Mouse (Mus musculus): Measurements from ENCODE around the gene Pard3b.

Pard3b gene

DNA sequence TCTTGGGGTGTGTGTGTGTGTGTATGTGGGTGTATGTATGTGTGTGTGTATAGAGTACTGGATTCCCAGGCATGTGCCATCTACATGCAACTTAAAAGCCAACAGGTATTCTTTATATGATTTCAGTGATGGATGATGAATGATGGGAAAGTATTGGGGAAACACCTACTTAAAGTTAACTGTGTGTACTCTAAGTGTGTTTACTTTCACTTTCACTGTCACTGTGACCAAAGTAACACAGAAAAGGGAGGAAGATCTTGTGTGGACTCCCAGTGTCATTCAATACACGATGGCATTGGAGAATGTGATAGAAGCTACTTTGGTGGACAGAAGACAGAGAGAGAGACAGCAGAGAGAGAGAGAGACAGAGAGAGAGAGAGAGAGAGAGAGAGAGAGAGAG is 613.8 kb downstream of the Pard3b start:
- no peak for DNase-seq (ENCODE audit: low spot score)

DNA sequence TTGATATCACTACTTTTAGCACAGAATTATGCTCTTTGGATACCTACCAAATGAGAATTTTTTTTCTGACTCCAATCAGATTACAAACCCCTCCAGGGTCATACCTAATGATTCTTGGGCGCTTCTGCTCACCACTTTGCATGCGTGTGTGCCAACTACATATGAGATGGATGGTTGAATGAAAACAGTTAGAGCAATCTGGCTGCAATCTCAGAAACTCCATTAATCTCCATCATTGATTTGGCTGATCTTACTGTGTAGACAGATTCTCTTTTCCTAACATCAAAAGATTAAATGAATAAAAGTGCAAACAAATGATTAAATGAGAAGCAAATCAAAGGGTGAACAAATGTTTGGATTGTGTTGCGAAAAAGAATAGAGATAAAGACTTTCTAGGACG is 615.7 kb downstream of the Pard3b start:
- no peak for DNase-seq (ENCODE audit: low spot score)

DNA sequence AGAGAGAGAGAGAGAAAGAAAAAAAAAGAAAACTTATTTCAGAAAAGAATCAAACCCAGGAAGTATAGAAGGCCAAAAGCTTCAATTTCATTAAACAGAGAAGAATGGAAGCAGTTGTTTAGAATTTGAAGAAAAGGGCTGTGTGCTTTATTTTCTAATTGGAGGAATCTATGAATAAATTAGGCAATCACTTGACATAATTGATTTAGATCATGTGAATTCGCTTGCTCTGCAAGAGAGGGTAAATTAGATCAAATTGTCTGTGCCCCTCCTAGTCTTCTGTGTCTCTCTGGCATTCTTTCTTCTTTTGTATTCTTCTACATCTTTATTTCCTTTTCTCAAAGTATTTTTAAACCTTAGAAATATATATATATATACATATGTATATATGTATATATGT is 616.3 kb downstream of the Pard3b start:
- DNase-seq (ENCODE audit: low spot score): no peak

DNA sequence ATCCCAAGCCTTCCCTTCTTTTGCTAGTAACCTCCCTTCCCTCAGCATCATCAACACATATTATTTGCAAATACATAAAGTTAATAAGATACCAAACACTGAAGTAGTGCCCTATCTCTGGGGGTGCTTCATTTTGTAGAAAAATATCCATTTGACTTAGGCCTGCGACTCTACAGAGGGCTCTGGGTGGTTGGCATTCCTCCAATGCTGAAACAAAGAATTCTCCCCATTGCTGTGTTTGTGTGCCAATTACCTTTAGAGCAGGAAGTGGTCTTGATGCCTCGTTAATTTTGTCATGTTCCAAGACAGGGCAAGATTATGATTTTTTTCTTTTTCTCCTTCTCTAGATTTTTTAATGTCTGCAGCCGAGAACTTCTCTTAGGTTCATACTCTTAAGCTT is 637.8 kb downstream of the Pard3b start:
- DNase-seq (ENCODE audit: low spot score): no peak

DNA sequence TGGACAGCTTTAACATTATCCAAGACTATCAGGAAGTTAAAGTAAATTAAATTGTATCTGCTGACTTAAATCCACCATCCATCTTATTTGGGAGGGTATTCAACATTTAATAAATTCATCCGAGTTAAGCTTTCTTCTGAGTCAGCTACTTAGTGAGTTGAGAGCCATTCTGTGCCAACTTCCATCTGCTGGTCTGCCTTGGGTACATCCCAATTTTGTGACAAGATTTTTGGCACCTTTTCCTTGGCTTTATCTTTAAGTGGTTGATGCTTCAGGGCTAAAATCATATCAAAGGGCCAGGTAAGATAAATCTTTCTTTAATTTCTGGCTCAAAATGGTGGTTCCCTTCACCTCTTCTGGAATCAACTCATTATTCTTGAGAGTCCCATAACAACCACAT is 640.0 kb downstream of the Pard3b start:
- DNase-seq (ENCODE audit: low spot score): no peak

DNA sequence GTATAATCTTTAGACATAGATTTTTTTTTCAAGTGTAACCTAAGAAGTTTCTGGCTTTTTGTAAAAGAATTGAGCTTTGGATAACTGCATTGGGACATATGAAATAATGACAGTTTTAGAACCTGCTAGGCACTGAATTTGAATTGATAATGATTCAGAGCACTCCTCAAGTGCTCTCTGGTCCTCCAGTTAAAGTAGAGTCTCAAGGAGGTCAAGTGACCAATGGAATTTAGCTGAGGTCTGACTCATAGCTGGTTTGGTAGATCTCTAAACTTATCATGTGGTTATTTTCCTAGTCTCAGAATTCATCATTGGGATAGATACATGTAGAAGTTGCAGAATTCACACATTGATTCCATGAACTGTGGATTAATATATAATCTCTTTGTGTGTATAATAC is 642.0 kb downstream of the Pard3b start:
- DNase-seq (ENCODE audit: low spot score): no peak

DNA sequence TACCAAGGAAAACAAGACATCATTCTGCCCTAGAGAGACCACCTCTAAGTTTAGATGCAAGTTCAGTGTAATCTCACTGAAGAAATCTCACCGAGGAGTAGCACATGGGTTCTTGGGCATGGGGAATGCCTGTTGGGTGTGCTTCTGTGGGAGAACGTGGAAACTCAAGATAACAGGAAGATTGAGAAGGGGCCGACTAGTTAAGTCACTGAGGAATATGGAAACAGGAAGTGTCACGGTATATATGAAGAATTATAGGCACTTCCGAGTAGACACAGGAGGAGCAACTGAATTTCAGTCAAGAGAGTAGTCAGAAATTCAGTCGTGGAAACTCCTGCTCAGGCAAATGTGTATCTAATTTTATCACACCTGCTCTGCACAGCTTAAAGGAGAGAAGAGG is 644.2 kb downstream of the Pard3b start:
- DNase-seq (ENCODE audit: low spot score): no peak

DNA sequence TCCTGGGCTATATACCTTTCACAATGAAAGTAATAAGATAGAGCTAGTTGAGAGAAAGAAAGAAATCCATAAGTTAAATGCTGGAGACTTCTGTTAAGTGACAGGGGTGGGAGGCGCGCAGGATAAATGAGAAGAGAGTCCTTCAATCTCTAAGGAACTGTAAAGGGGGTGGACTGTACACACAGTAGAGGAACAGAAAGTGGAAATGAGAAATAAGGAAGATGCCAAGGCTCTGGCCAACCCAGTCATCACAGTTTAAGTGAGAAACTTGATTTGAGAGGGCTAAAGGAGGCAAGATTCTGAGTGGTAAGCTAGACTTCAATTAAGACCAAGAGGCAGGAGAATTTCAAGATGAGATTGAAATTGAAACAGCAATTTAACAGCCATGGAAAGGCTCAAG is 645.0 kb downstream of the Pard3b start:
- DNase-seq (ENCODE audit: low spot score): no peak

DNA sequence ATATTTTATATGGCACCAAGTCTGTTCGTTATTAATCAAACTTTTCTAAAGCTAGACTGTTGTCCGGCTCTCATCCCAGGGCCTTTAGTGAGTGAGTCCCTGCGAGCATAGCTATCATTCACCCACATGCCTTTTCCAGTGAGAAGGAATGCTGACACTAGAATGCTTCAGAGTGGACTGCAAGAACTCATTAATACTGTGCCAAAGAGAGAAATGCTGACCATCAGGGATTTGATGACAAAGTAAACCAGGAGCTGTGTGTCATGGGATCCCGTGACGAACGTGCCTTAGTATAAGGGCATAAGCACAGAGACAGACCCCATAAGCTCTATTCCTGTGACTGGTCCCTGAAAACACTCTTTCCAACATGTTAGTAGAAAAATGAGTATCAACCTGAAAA is 670.8 kb downstream of the Pard3b start:
- DNase-seq (ENCODE audit: low spot score): no peak

DNA sequence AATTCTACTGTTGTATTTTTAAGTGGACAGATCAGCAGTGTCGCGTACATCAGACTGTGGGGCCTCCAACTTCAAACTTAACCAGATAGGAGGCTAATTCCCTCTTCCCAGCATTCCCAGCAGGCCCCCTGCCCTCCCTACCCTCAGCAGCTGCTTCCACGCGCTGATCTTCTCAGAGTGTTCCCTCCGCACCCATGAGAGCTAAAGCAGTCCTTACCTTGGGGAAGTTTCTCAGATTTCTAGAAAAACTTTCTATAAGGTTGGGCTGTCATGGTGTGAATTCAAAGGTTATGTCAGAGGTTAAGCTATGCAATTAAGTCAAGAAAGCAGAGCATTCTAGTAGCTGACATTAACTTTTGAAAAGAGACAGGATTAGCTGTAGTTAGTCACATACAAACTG is 686.6 kb downstream of the Pard3b start:
- DNase-seq (ENCODE audit: low spot score): no peak

DNA sequence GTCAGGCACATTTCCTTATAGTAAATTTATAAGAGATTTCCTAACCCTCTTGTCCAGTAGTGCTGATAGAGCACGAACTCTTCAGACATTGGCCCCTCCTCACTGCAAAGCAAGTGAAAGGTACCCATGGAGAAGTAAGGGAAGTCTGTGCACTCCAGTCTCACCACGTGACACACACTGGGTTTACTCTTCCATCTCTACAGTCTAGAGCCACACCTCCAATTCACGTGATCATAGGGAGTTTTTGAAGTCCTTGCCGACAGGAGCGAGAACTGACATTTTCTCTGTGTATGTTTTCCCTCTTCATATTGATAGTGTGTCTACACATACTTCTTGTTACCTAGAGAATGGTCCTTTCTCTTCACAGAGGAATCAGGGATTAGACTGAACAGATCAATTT is 689.1 kb downstream of the Pard3b start:
- no peak for DNase-seq (ENCODE audit: low spot score)

DNA sequence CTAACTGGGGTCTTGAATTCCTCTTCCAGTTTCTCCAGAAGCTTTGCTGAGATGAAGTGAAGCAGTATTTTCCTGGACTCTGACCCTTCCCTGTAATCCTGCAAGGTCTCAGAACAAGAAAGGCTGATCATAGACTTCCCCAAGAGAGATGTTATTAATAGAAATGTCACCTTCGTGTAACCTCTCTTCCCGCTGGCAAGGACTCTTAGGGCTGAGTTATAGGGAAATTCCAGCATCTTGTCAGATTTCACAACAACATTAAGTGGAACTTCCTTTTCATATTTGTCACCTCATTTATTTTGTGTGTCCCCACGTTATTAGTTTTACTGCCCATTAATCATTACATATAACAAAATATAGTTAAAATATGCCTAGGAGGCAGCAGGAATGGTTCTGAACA is 690.2 kb downstream of the Pard3b start:
- DNase-seq (ENCODE audit: low spot score): no peak

DNA sequence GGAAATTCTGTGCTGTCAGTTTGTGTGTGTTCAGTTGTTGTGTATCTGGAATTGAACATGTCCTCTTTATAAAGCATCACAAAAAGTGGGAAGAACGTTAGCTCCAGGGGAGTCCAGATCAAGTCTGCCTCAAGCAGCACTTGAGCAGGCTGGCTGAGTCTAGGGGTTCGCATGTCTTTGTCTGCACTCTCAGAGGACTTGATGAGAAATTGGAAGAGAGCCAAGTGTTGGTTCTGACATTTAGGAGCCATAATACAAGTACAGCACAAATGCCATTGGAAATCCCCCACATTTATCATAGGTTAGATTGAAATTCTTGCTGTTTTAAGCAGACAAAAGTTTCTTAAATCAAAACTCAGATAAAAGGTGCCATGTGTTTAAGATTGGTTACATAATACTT is 694.4 kb downstream of the Pard3b start:
- no peak for DNase-seq (ENCODE audit: low spot score)

DNA sequence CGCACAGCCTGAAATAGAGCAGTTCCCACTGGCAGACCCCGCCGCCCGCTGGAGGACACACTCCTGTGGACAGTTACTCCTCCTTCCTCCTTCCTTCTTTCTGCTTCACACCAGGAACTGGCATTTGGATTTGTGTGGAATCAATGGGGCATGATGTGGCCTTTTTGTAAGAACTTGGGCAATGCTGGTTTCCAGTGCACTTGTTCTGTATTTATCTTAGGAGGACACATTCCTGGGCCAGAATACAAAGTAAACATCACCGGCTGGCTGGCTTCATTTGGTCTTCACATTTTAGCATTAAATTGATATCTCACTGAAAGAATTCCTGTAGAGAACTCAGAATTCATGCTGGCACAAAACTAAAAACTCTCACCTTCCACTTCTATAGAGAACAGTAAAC is 695.6 kb downstream of the Pard3b start:
- no peak for DNase-seq (ENCODE audit: low spot score)

DNA sequence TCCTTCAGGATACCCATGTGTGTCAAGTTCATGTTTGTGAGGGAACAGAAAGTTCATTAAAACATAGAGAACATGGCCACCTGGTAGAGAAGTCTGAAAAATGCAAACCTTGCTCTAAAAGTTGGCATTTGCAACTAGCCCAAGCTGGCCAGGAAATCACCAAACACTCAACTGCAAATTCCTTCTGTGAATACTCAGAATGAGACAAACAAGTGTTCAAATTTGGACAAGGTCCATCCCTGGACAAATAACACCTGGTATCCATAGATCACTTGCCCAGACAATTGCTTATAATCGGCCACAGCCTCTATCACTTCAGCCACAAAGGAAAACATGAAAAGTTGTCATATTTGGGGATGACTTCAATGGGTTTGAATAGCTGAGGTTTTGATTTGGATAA is 701.6 kb downstream of the Pard3b start:
- DNase-seq (ENCODE audit: low spot score): no peak

DNA sequence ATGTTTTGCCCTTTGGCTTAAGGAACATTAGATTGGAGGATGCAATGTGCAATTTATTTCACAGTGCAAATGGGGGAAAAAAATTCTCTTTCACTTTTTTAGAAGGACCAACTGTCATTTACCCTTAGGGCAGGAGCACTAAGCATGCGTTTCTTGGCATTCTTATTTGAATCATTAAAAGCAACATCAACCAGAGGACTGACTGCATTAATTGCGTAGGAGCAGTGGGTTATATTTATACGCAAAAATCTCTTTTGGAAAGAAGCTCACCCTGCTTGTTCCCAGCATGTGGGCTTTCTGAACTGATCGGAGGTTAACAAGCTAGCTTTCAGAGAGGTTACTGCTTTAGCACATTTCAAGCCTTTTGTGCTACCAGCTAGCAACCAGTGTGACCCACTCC is 705.7 kb downstream of the Pard3b start:
- DNase-seq (ENCODE audit: low spot score): no peak

DNA sequence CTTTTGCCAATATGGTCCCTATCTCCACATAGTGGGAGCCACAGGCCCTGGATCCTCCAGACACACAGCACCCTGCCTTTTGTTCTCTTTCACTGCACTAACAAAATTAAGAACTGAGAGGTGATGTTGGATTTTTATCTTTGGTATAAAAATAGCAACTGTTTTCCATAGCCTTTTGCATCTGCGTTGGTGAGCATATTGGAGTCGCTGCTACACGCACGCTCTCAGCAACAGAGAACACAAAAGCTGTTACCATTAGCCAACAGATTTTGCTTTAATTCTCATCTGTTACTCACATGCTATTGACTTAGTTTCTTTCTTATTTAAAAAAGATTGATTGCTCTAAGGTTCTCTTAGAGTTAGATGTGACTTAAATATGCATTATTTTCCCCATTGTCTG is 709.7 kb downstream of the Pard3b start:
- DNase-seq (ENCODE audit: low spot score): no peak

DNA sequence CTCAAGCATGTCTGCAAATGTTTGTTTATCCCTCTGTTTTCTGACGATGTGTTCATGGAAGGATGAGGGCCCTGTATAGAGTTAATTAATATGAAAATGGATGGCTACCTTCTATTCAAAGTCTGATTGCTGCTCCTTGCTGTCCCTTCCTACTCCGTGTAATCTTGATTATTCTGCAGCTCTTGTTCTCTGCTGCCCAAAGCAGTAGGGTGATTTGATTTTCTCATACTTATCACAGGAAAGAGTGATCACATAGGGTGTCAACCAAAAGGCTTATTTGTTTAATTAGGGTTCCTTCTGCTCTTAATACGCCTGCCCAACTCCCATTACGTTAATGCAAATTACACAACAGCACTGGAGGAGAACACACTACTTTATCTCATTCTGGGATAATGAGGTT is 716.9 kb downstream of the Pard3b start:
- DNase-seq (ENCODE audit: low spot score): no peak

DNA sequence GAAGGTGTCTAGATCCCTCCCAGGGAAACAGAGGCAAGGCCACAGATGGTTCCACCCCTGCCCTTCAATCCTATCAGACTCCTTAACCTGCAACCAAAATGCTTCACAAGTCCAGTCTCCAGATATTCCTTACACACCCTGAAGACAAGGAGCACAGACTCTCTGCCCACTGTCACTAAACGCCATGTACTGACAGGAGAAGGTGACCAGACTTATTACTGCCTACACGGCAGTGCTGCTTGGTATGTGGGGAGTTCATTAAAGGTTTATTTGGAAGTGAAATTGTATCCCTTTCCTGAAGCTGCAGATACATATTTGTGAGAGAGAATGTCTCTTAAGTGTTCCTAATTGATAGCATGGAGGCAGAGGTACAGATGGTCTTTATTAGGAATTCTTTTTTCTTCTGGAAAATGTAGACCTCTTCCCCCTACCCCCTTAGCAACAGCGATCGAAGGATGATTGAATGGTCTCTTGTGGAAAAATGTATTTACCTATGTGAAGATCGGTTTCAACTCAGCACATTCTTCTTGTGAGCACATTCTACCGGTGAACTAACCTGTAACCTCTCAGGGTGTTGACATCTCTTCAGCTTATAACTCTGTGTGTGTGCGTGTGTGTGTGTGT is 735.9 kb downstream of the Pard3b start:
- DNase-seq (ENCODE audit: low spot score): no peak

DNA sequence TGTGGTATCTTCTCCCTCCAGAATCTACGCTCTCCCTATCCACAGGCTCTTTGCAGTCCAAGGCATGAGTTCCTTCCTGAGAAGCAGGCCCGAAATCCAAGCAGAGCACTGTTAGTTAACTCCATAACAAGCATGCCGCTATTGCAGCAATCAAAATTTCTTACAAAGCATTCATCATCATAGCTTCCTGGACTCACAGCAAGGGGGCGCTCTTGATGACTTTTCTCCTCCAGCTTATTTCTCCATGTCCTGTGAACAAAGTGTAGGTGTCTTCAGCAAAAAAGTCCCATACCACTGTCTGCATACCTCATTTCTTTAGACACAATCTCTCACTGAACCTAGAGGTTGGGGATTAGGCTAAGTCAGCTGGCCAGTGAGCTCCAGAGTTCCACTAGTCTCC is 739.7 kb downstream of the Pard3b start:
- no peak for DNase-seq (ENCODE audit: low spot score)

DNA sequence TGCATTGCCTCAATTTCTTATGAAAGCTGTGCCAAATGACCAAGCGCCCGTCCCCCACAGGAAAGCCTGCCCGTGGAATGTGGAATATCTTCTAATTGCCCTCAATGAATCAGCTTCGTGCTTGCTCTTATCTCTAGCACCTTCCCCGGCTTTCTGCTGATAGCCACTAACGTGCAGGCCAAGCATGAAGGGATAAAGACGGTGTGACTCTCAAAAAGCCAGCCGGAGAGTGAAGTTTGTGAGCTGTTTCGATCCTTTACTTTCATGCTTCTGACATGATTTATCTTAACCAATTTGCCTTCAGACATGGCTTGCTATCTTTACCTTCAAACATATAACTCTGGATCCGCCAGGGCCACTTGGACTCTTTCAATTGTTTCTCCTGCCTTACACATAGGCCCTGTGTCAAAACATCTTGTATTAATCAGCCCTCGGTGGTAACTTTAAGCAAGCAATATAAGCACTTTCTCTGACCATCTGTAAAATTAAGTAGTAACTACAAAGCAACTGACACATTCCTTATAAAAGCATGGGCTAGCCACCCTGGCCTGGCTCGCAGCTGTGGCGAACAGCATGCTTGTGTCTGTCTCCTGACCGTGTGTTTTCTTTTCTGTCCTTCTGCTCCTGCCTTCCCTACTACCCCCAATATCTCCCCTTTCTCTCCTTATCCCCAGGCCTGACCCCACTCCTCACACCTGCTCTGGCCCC is 744.3 kb downstream of the Pard3b start:
- no peak for DNase-seq (ENCODE audit: low spot score)

DNA sequence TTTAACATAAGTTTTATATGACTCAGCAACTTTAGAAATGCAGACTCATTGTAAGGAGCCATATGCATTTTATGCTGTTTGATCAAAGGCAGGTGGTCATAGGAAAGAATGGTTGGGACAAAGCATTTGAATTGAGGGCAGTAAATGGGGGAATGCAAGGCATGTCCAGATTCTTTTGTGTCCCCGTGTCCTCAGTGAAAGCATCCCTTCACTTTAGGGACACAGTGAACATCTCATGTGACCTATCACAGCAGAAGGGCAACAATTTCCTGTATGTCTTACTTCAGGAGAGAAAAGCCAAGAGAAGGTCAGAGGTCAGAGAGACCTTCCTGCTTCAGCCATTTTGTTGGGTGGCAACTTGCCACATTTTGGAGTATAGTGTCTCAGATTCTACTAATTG is 745.6 kb downstream of the Pard3b start:
- DNase-seq (ENCODE audit: low spot score): no peak

DNA sequence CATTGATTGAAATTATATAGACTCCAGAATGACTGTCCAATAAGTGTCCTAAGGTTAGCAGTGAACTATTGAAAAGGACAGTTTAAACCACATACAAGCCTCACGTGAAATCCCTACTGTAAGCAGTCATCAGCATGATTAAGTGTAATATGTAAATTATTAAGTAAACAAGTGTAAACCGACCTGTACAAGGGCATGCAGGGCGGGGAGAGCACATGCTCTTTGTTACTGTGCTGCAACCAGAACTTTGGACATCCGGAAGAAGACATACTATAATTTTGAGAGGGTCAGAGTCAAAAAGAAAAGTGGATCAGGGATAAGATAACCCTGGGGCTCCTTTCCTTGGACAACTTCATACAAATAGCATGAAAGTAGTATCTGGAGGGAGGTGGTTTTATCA is 749.4 kb downstream of the Pard3b start:
- DNase-seq (ENCODE audit: low spot score): no peak

DNA sequence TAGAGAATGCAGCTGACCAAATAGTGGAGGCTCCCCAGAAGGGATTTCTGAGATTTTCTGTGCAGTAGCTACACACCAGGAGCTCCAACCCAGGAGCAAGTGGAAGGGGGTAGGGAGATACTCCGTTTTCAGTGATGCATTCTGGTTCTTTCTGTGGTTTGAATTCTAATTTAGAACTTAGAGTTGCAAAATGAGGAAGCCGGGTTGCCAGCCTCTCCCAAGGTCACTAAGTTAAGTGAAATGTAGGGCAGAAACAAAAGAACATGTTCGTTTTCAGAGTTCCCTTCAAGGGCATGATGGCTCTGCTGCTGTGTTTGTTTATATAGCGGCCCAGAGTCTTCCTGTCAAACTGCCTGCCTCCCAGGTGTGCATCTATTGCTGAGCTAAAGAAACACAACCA is 754.2 kb downstream of the Pard3b start:
- DNase-seq (ENCODE audit: low spot score): no peak
